Mouse (Mus musculus) gonadal fat pad, adult 2 months (tissue): ENCODE measurements around the gene Rplp2. TPM values are rescaled to one million over a fixed set of nuclear protein-coding genes. Genes with fewer than 3 reads are reported as not detected.

Source experiments
- DNase-seq: peaks from one replicate; pipeline ENCODE4 v3.0.0-alpha.2; 2012; ENCODE audit warnings: low read depth
- polyA plus RNA-seq: library from polyadenylated mRNA; depleted of rRNA; stranded (reverse); fragments of >200 nt; gene quantifications from 2 replicates; pipeline ENCODE4 v1.2.3, GENCODE M21; 2012

The Rplp2 gene
- polyA plus RNA-seq, 1 experiment, result 599 TPM

DNA sequence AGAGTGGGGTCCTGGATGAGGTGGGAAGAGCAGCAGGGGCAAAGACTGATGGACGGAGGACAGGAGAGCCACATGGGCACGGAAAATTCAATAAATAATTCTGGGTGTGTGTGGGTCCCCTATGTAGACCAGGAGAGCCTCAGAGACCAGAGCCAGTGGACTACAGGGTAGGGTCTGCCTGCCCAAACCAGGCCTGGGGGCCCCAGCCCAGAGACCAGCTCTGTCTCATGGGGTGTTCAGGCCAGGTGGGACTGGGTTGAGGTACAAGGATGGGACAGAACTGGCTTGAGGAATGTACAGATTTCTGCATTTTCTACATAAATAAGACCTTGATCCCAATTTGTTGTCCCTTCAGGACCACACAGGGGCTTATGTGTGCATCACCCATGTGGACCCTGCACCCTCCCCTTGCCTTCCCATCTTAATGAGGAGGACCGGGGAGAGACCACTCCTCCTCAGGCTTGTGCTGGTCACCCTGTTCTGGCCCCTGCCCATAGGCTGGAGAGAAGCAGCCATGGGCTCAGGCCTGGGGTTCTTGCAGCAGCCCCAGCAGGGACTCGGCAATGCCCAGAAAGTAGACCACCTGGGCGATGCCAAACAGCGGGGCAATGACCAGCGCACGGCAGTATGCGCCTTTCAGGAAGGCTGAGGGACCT is 16.5 kb upstream of the Rplp2 start:
- DNase-seq, result no peak

DNA sequence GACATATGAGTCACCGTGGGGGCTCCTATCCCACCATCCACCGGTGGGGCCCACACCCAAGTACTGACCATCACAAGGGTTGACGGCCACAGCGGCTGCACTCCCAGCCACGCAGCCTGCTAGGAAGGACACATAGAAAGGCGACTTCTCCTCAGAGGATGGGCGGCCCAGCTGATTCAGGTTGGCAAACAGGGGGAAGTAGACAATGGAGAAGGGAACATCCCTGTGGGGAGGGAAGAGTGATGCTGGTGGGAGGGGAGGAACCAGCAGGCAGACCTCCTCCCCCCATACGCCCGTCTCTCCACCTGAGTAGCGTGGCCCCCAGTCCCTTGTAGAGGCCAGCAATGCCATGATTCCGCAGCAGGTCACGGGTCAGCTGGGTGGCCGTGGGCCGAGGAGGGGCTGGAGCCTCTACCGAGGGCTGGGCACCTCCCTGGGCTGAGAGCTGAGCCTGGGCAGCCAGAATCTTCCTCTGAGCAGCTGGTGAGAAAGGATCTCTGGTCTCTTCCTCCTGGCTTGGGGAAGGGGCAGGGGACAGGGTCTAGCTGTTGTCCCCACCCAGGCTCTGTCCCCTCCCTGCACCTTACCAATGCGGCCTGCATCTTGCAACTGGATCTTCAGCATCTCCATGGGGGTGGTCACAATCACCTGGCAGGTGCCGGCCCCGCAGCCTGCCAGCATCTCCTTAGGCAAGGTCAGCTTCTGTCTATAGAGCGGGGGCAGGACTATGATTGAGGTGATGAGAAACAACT is 15.6 kb upstream of the Rplp2 start:
- no peak for DNase-seq

GRCm38 (mm10) chr7:141432186-141432611 is 15.0 kb upstream of the Rplp2 start:
- DNase-seq, result no peak

GRCm38 (mm10) chr7:141432741-141433516 is 14.2 kb upstream of the Rplp2 start:
- no peak for DNase-seq

- no peak for DNase-seq
Observed at GRCm38 (mm10) chr7:141433517-141434400, 13.4 kb upstream of the Rplp2 start.

DNA sequence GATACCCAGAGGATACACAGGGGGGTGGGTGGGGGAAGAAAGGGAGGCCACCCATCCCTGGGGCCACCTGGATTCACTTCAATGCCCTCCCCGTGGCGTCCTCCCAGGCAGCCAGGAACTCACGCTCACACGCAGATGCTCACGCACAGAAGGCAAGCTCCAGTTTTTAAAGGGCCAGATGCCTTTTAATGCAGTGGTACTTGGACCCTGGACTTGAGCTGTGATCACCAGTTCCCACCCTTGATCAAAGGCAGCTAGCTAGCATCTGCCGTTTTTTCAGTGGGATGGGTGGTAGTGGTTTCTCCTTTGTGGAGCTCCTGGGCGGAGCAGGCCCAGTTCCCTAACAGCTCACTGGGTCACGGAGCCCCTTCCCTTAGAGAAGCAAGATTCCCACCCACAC is 12.7 kb upstream of the Rplp2 start:
- DNase-seq, result no peak

DNA sequence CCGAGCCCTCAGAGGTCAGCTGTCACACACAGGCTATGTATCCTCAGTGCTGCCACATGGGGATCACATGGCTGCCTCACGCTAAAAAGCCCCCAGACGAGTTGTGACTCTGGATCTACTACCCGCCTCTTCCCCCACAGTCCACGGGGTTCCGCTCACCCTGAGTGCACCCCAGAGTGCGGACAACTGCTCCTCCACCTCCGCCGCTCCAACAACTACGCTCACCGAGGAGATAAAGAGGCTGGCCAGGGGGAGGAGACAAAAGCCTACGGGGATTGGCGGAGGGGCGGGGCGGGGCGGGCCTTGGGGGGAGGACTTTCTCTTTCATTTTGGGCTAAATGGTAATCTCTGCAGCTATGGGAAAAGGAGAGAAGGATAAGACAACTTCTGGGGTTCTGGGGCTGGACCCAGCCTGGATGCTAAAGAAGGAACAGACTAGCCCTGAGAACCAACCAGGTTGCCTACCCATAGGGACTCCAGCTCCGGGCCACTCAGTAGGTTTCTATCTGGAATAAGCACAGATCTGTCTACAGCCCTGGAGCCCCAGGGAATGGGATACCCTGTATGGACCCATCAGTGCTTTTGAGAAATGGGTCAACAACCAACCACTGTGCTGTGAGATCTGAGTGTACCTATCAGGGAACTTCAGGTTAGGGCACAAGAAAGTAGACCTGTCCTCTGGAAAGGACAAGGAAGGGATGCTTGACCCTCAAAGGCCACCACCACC is 11.9 kb upstream of the Rplp2 start:
- no peak for DNase-seq

- no peak for DNase-seq
Observed at GRCm38 (mm10) chr7:141435856-141436522, 11.2 kb upstream of the Rplp2 start.

- DNase-seq, result no peak
Observed at GRCm38 (mm10) chr7:141436523-141436892, 10.7 kb upstream of the Rplp2 start.

DNA sequence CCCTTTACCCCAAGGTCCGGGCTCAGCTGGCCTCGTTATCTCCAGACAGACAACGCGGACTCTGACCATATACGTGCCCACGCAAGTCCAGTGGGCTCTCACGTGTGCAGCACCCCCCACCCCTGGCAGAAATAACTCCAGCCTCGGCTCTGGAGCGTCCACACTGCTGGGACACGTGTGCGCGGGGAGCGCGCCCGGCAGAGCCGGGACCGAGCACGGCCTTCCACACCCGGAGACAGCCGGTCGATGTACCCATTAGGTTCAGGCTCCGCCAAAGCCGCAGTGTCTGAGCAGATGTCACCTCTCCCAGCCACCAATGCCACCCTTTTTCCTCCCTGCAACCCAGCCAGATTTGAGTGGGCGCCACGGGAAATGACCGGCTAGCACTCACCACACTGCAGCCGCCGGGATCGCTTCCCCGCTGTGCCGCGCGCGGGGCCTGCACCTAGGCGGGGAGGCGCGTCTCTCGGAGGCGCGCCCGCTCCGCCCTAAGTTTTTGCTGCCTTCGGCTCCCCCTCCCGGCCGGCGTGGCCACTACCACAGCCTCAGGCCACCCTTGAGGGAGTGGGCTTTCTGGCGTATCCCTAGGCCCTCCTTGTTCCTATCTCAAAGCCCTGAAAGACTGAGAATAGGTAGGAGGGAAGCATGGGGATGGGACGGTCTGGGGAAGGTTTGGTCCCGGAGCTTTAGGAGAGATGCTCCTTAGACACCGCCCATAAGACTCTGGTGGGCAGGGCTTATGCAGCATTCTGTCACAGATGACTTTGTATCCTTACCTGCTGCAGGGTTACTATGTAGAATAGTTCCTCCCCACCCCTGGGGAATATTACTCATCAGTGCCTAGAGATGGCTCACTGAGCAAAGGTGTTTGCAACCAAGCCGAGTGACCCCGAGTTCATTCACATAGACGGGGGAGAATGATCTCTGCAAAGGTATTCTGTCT is 9.7 kb upstream of the Rplp2 start, which contains the start of gene Slc25a22:
Gene Slc25a22 (minus strand): TSS at position 715 of the 943 bp plus-strand sequence.
- no peak for DNase-seq

- no peak for DNase-seq
Observed at GRCm38 (mm10) chr7:141438201-141438968, 8.8 kb upstream of the Rplp2 start.

DNA sequence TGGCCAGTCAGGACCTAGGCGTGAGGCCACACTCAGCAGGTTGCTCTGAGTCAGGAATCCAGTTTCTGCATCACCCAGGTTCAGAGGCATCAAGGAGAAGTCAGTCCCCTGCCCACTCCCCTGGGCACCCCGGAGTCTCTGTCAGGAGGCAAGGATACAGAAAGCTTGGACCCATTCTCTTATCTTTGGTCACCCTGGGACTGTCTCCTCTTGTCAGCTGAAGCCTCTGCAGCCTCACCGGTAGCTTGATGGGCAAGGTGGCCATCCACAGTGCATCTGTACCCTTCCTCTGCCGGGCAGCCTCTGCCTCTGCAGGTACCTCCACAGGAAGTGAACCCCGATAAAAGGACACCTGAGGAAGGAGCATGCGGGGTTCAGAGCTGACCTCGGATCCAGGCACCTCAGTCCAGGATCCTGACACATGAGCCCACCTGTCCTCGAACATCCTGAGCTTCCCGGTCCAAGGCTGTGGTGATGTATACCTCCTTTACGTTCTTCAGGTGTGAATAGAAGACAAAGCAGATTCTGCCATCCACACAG is 8.0 kb upstream of the Rplp2 start:
- no peak for DNase-seq

DNA sequence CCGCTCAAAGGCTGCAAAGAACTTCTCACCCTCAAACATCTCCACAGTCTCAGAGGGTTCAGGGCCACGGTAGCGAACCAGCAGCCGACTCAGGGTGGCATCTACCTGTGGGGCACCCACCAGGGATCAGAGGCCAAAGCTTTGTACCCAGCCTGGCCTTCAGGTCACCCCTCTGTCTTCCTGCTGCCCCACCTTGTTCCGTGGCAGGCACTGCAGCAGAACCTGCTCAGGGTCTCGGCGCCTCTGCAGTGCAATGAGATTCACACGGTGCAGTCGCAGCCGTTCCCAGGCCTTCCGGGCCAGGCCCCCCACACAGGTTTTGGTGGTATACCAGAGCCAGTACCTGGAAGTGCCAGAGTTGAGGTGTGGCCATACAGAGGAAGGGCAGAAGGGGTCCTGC is 7.4 kb upstream of the Rplp2 start:
- no peak for DNase-seq

DNA sequence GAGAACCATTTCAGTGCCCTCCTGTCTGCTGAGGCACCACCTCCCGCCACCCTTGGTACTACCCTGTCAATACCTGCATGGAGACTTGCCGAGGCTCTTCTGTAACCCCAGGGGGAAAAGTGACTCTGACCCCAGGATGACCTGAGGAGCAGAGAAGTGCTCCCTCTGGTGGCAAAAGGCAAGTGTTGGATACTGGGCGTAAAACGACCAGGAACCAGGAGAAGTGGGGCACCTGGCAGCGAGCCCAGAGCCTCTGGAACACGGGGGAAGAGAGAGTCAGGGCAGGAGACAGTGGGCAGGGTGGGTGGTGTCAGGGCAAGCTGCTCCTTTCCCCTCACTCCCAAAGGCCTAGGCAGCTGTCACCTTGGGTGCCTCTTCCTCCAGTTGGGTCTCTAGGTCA is 6.6 kb upstream of the Rplp2 start:
- no peak for DNase-seq

GRCm38 (mm10) chr7:141441460-141441859 is 5.7 kb upstream of the Rplp2 start:
- no peak for DNase-seq

GRCm38 (mm10) chr7:141442199-141442598 is 5.0 kb upstream of the Rplp2 start:
- no peak for DNase-seq

GRCm38 (mm10) chr7:141443081-141443821 is 3.9 kb upstream of the Rplp2 start:
- no peak for DNase-seq
